Mouse (Mus musculus) heart, embryonic 12.5 days (tissue): ENCODE data around the gene Ralb. TPM values are rescaled to one million over a fixed set of nuclear protein-coding genes. Genes with fewer than 3 reads are reported as not detected.

Experiments
- ATAC-seq: fragments of 200-750 bp; cut with Nextera tagmentation; 2 replicates; pipeline ENCODE4 v1.8.0; 2017; ENCODE audit warnings: moderate TSS enrichment, moderate library complexity; ENCODE audit not compliant: insufficient number of reproducible peaks, low FRiP score
- H3K27ac ChIP-seq: fragments of 300-500 bp; sonication (generic); 2 replicates; pipeline ENCODE4 v1.5.1; 2016; ENCODE audit warnings: mild to moderate bottlenecking, moderate library complexity; ENCODE audit not compliant: poor library complexity, severe bottlenecking
- H3K27me3 ChIP-seq: fragments of 300-500 bp; sonication (generic); replicated peaks from 2 replicates; pipeline ENCODE4 v1.6.1; 2016; ENCODE audit warnings: mild to moderate bottlenecking, moderate library complexity
- H3K36me3 ChIP-seq: fragments of 300-500 bp; sonication (generic); 2 replicates; pipeline ENCODE4 v1.6.1; 2016; ENCODE audit warnings: mild to moderate bottlenecking, moderate library complexity
- H3K4me1 ChIP-seq: fragments of 300-500 bp; sonication (generic); replicated peaks from 2 replicates; pipeline ENCODE4 v1.6.1; 2016; ENCODE audit warnings: mild to moderate bottlenecking
- H3K4me2 ChIP-seq: fragments of 300-500 bp; sonication (generic); 2 replicates; pipeline ENCODE4 v1.6.1; 2016; ENCODE audit warnings: mild to moderate bottlenecking, moderate library complexity
- H3K4me3 ChIP-seq: fragments of 300-500 bp; sonication (generic); 2 replicates; pipeline ENCODE4 v1.5.1; 2016; ENCODE audit warnings: mild to moderate bottlenecking
- H3K9ac ChIP-seq: fragments of 300-500 bp; sonication (generic); 2 replicates; pipeline ENCODE4 v1.6.1; 2016; ENCODE audit warnings: mild to moderate bottlenecking, moderate library complexity
- H3K9me3 ChIP-seq: fragments of 300-500 bp; sonication (generic); replicated peaks from 2 replicates; pipeline ENCODE4 v1.6.1; 2016; ENCODE audit warnings: mild to moderate bottlenecking, moderate library complexity
- WGBS: fragments of 180-500 bp; shearing (Covaris S2); methylation state at CpG from one replicate; pipeline ENCODE4 v1.1.7; 2016; 5-methylcytosine and 5-hydroxymethylcytosine counted together
- polyA plus RNA-seq: library from polyadenylated mRNA; unstranded; fragments of >200 nt; fragmentation: Nextera tagmentation; extraction: Ambion mirVana; gene quantifications from 2 replicates; pipeline ENCODE4 v1.2.1, GENCODE M21; 2016

Gene Ralb
- polyA plus RNA-seq, 1 experiment from 2014 or later, result 184 TPM

GRCm38 (mm10) chr1:119540836-119541557 is 36.4 kb upstream of the Ralb start:
- Histone ChIP-seq H3K4me1 (peaks cover 44% of the 10 kb centered on the region), H3K36me3 (peaks cover 4% of the 10 kb centered on the region; the same call in 1 of the 2 replicates), H3K9ac (no peak overlapping the region), H3K9me3 (no peaks in the 10 kb centered on the region), H3K27ac (peak overlapping the region; percentile 67), H3K4me2 (no peak overlapping the region), H3K27me3 (no peaks in the 10 kb centered on the region), H3K4me3 (no peak overlapping the region)
- no peak for ATAC-seq
- WGBS, result 60% methylated on average over 9 of the region's 9 CpGs

- WGBS, result 55% methylated on average over 2 of the region's 2 CpGs
Observed at GRCm38 (mm10) chr1:119539252-119539651, 34.7 kb upstream of the Ralb start.

GRCm38 (mm10) chr1:119537651-119538050 is 33.1 kb upstream of the Ralb start:
- Histone ChIP-seq H3K9ac (no peak overlapping the region), H3K4me3 (no peak overlapping the region), H3K4me1 (peaks cover 38% of the 10 kb centered on the region), H3K36me3 (peaks cover 9% of the 10 kb centered on the region; the same call in 1 of the 2 replicates), H3K27ac (no peak overlapping the region), H3K9me3 (no peaks in the 10 kb centered on the region), H3K4me2 (no peak overlapping the region), H3K27me3 (no peaks in the 10 kb centered on the region)
- no peak for ATAC-seq
- WGBS, result 77% methylated on average over 6 of the region's 6 CpGs

More at GRCm38 (mm10) chr1:119539252-119539651, 34.7 kb upstream of the Ralb start:
- H3K27me3 ChIP-seq, result no peaks in the 10 kb centered on the region
- no peak for ATAC-seq
- H3K4me3 ChIP-seq, result no peak overlapping the region
- no peak overlapping the region for H3K27ac ChIP-seq
- no peaks in the 10 kb centered on the region for H3K9me3 ChIP-seq
- H3K9ac ChIP-seq, result no peak overlapping the region
- no peak overlapping the region for H3K4me2 ChIP-seq
- peaks cover 4% of the 10 kb centered on the region; the same call in 1 of the 2 replicates for H3K36me3 ChIP-seq
- peaks cover 38% of the 10 kb centered on the region for H3K4me1 ChIP-seq

- peak overlapping the region; percentile 83 for H3K27ac ChIP-seq
- no peaks in the 10 kb centered on the region for H3K9me3 ChIP-seq
- peak; percentile 51; the same call in 1 of the 2 replicates for ATAC-seq
- no peaks in the 10 kb centered on the region for H3K27me3 ChIP-seq
- H3K4me1 ChIP-seq, result peaks cover 30% of the 10 kb centered on the region
- no peak overlapping the region for H3K4me3 ChIP-seq
- no peak overlapping the region for H3K9ac ChIP-seq
- peaks cover 7% of the 10 kb centered on the region; the same call in 1 of the 2 replicates for H3K36me3 ChIP-seq
- peak overlapping the region; percentile 30; the same call in 1 of the 2 replicates for H3K4me2 ChIP-seq
- WGBS, result 43% methylated on average over 2 of the region's 2 CpGs
Observed at GRCm38 (mm10) chr1:119536122-119536521, 31.5 kb upstream of the Ralb start.

GRCm38 (mm10) chr1:119534341-119534740 is 29.7 kb upstream of the Ralb start:
- peaks cover 24% of the 10 kb centered on the region for H3K4me1 ChIP-seq
- no peak overlapping the region for H3K9ac ChIP-seq
- peaks cover 3% of the 10 kb centered on the region; the same call in 1 of the 2 replicates for H3K9me3 ChIP-seq
- peaks cover 16% of the 10 kb centered on the region for H3K36me3 ChIP-seq
- no peak for ATAC-seq
- H3K27me3 ChIP-seq, result no peaks in the 10 kb centered on the region
- WGBS, result 92% methylated on average over 5 of the region's 5 CpGs
- H3K27ac ChIP-seq, result no peak overlapping the region
- no peak overlapping the region for H3K4me2 ChIP-seq
- no peak overlapping the region for H3K4me3 ChIP-seq

GRCm38 (mm10) chr1:119533093-119533805 is 28.7 kb upstream of the Ralb start:
- H3K4me3 ChIP-seq, result no peak overlapping the region
- 84% methylated on average over 18 of the region's 18 CpGs for WGBS
- H3K4me1 ChIP-seq, result peaks cover 22% of the 10 kb centered on the region
- H3K9ac ChIP-seq, result no peak overlapping the region
- peaks cover 11% of the 10 kb centered on the region for H3K9me3 ChIP-seq
- H3K27ac ChIP-seq, result no peak overlapping the region
- H3K27me3 ChIP-seq, result no peaks in the 10 kb centered on the region
- H3K36me3 ChIP-seq, result peaks cover 27% of the 10 kb centered on the region
- no peak for ATAC-seq
- H3K4me2 ChIP-seq, result no peak overlapping the region

GRCm38 (mm10) chr1:119532165-119532564 is 27.6 kb upstream of the Ralb start:
- no peak overlapping the region for H3K27ac ChIP-seq
- H3K27me3 ChIP-seq, result no peaks in the 10 kb centered on the region
- peaks cover 36% of the 10 kb centered on the region for H3K36me3 ChIP-seq
- H3K4me3 ChIP-seq, result no peak overlapping the region
- peaks cover 16% of the 10 kb centered on the region for H3K9me3 ChIP-seq
- WGBS, result 88% methylated on average over 6 of the region's 6 CpGs
- no peak overlapping the region for H3K9ac ChIP-seq
- no peak for ATAC-seq
- H3K4me2 ChIP-seq, result no peak overlapping the region
- H3K4me1 ChIP-seq, result peaks cover 18% of the 10 kb centered on the region

- Histone ChIP-seq H3K4me1 (peaks cover 19% of the 10 kb centered on the region), H3K27ac (no peak overlapping the region), H3K27me3 (no peaks in the 10 kb centered on the region), H3K36me3 (peaks cover 43% of the 10 kb centered on the region), H3K4me3 (no peak overlapping the region), H3K9ac (no peak overlapping the region), H3K9me3 (peaks cover 24% of the 10 kb centered on the region), H3K4me2 (no peak overlapping the region)
- ATAC-seq, result no peak
- 90% methylated on average over 13 of the region's 13 CpGs for WGBS
Observed at GRCm38 (mm10) chr1:119530941-119531340, 26.3 kb upstream of the Ralb start.

GRCm38 (mm10) chr1:119525689-119526591 is 21.3 kb upstream of the Ralb start, which contains the start of gene Tmem185b:
Gene Tmem185b (plus strand): TSS chr1:119526160.
- peak within 1 kb of the TSS; percentile 60 for H3K4me3 ChIP-seq
- peaks cover 35% of the 10 kb centered on the region for H3K36me3 ChIP-seq
- peak within 1 kb of the TSS; percentile 93 for H3K4me2 ChIP-seq
- WGBS, result 1% methylated on average over 79 of the region's 82 CpGs
- peak within 1 kb of the TSS; percentile 87 for H3K9ac ChIP-seq
- peak; percentile 95 for ATAC-seq
- H3K9me3 ChIP-seq, result peaks cover 24% of the 10 kb centered on the region
- H3K4me1 ChIP-seq, result peaks cover 24% of the 10 kb centered on the region
- no peaks in the 10 kb centered on the region for H3K27me3 ChIP-seq
- peak within 1 kb of the TSS; percentile 70 for H3K27ac ChIP-seq

- H3K9ac ChIP-seq, result peak overlapping the region; percentile 87
- no peaks in the 10 kb centered on the region for H3K27me3 ChIP-seq
- WGBS, result 25% methylated on average over 5 of the region's 5 CpGs
- peaks cover 24% of the 10 kb centered on the region for H3K9me3 ChIP-seq
- peaks cover 34% of the 10 kb centered on the region for H3K36me3 ChIP-seq
- peak overlapping the region; percentile 60 for H3K4me3 ChIP-seq
- H3K4me1 ChIP-seq, result peaks cover 24% of the 10 kb centered on the region
- no peak for ATAC-seq
- peak overlapping the region; percentile 70 for H3K27ac ChIP-seq
- peak overlapping the region; percentile 93 for H3K4me2 ChIP-seq
Observed at GRCm38 (mm10) chr1:119525004-119525444, 20.4 kb upstream of the Ralb start.
